Comparison of ENCODE assay signal across 8 mouse cellular contexts in the genomic region with DNA sequence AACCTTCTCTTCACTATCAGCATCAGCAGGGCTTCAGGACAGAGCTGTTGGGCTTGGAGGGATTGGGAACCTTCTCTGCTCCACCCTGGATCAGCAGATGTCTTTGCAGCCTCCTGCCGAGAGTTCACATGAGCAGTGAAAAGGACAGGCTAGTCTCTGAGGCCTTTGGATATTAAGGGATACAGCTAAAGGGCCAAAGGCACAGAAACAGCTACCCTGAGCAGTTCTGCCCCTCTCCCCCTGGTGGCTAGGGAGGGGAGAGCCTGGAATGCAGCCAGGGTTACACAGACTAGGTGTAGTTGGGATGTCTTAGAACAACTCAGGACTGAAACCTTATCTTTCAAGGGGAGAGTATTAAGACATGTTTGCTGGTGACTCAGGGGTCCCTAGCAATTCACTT. TPM values are rescaled to one million over a fixed set of nuclear protein-coding genes. Genes with fewer than 3 reads are reported as not detected.
DNase-seq lines count a peak whose midpoint lies in the region; TF ChIP-seq lines count a peak whose summit lies in the region.

No protein-coding gene starts in this region.

- no peak for TF ChIP-seq EP300 in CH12.LX (IDR thresholded peaks at IDR 0.05; ENCODE audit: low read length)

- no peaks in the 10 kb centered on the region for H3K79me2 ChIP-seq in CH12.LX (replicated peaks; ENCODE audit: control insufficient read depth, extremely low read depth, insufficient read depth, poor library complexity, severe bottlenecking)

- in situ Hi-C loops in CH12.LX (cut with MboI; ENCODE audit: low pct_ligation_motif_present, low pct_unique_long_range_greater_than_20kb, low sequenced_read_pairs): no loop called here

- no peaks in the 10 kb centered on the region for H3K27me3 ChIP-seq in CH12.LX (replicated peaks)

- peak; percentile 70 for DNase-seq in embryo, embryonic 10 days (ENCODE audit: low spot score)
- no peak for DNase-seq in embryo, embryonic 9.5 days (ENCODE audit: extremely low spot score)
- no peak for DNase-seq in left cerebral cortex, adult 2 months (ENCODE audit: extremely low spot score in 1 of 2, low spot score in 2 of 2)
- no peak for DNase-seq in left cerebral cortex, adult 11 months (ENCODE audit: low spot score)
- DNase-seq in CH12.LX (ENCODE audit: extremely low read depth): no peak
- peak; percentile 66 to 69 for DNase-seq in cerebellum, postnatal 25 days
- DNase-seq in frontal cortex, postnatal 14 days (ENCODE audit: low spot score in 2 of 2): no peak
- DNase-seq in gastrocnemius, postnatal 25 days: no peak

- TF ChIP-seq RAD21 in CH12.LX (IDR thresholded peaks at IDR 0.05; ENCODE audit: low read depth, low read length): peak; percentile 1

- H3K9ac ChIP-seq in CH12.LX (ENCODE audit: insufficient read depth, low read depth): no peak overlapping the region

- peak; percentile 44 for TF ChIP-seq CTCF in left cerebral cortex, adult 2 months (IDR thresholded peaks at IDR 0.05)
- TF ChIP-seq CTCF in CH12.LX (conservative IDR thresholded peaks at IDR 0.05 in 1 of 2, IDR thresholded peaks at IDR 0.05 in 1 of 2; ENCODE audit: low read depth in 2 of 2, low read length in 2 of 2): peak; percentile 62 to 66; a peak in 3 of 4 replicates

- intact Hi-C loops in left cerebral cortex, adult 2 months (cut with DNase I): no loop called here

- peaks cover 3 to 23% of the 10 kb centered on the region in 2 experiments for H3K4me1 ChIP-seq in CH12.LX (ENCODE audit: control insufficient read depth in 1 of 2, insufficient read depth in 2 of 2)

- dilution Hi-C loops in CH12.LX (cut with MboI; ENCODE audit: extremely low pct_ligation_motif_present, extremely low pct_unique_long_range_greater_than_20kb, low sequenced_read_pairs): no loop called here

- H3K4me3 ChIP-seq in left cerebral cortex, adult 2 months: no peak overlapping the region
- H3K4me3 ChIP-seq in CH12.LX (replicated peaks in 1 of 3; ENCODE audit: low read depth in 2 of 3, low read length in 2 of 3, poor library complexity in 1 of 3): no peak overlapping the region

- H3K36me3 ChIP-seq in CH12.LX (replicated peaks in 1 of 2; ENCODE audit: control insufficient read depth in 1 of 2, insufficient read depth in 1 of 2, low read length in 1 of 2): peaks cover 3 to 72% of the 10 kb centered on the region in 2 experiments

- TF ChIP-seq POLR2A in CH12.LX (IDR thresholded peaks at IDR 0.05; ENCODE audit: low read depth, low read length): no peak

- H3K27ac ChIP-seq in left cerebral cortex, adult 2 months: peak overlapping the region; percentile 16; the same call in 1 of the 2 replicates
- no peak overlapping the region for H3K27ac ChIP-seq in CH12.LX (ENCODE audit: insufficient read depth, low read depth)

- no peak overlapping the region for H3K4me2 ChIP-seq in CH12.LX (ENCODE audit: insufficient read depth, low read depth, poor library complexity, severe bottlenecking)

- H3K9me3 ChIP-seq in CH12.LX (replicated peaks; ENCODE audit: low read length): no peaks in the 10 kb centered on the region

TF ChIP-seq in CH12.LX, 34 proteins besides CTCF, POLR2A, EP300 and RAD21:
- TF ChIP-seq MAX (IDR thresholded peaks at IDR 0.05; ENCODE audit: low read length) (no peak), SMC3 (IDR thresholded peaks at IDR 0.05; ENCODE audit: low read depth, low read length) (peak; percentile 34), E2F4 (IDR thresholded peaks at IDR 0.05; ENCODE audit: insufficient replicate concordance, low read depth, low read length) (no peak), JUN (IDR thresholded peaks at IDR 0.05; ENCODE audit: insufficient read depth, low read depth, low read length) (no peak)

RNA-seq across cellular contexts. Expression of a gene that starts 10.7 kb away (rescaled TPM):
- under 1 TPM; 0.40 to 0.66 TPM for total RNA-seq in left cerebral cortex, adult 2 months (2021)
- 0.25 and 0.42 TPM in 2 replicates for total RNA-seq in CH12.LX (2012; rRNA removed)
- 0.26 and 0.66 TPM in 2 replicates for total RNA-seq in CH12.LX (2014; rRNA removed)
- polyA plus RNA-seq in CH12.LX (2012; ENCODE audit: insufficient read length, low read depth): 0.79 and 1.4 TPM in 2 replicates
- not detected for total RNA-seq in gastrocnemius, postnatal 25 days (2021)

RNA-seq across cellular contexts. Expression of a gene that starts 18.8 kb away (rescaled TPM):
- total RNA-seq in left cerebral cortex, adult 2 months (2021): 10 to 100 TPM; 66.1 to 77.5 TPM
- total RNA-seq in CH12.LX (2012; rRNA removed): 2.7 and 3.1 TPM in 2 replicates
- total RNA-seq in CH12.LX (2014; rRNA removed): 1.0 and 1.2 TPM in 2 replicates
- 45.2 and 59.9 TPM in 2 replicates for polyA plus RNA-seq in CH12.LX (2012; ENCODE audit: insufficient read length, low read depth)
- 10 to 100 TPM; 17.0 to 77.5 TPM for total RNA-seq in gastrocnemius, postnatal 25 days (2021)

RNA-seq across cellular contexts. Expression of a gene that starts 45.5 kb away (rescaled TPM):
- 1 to 10 TPM; 2.6 to 3.0 TPM for total RNA-seq in left cerebral cortex, adult 2 months (2021)
- total RNA-seq in CH12.LX (2012; rRNA removed): 0.17 and 0.21 TPM in 2 replicates
- 0.07 and 0.28 TPM in 2 replicates for total RNA-seq in CH12.LX (2014; rRNA removed)
- polyA plus RNA-seq in CH12.LX (2012; ENCODE audit: insufficient read length, low read depth): 1.6 and 1.8 TPM in 2 replicates
- total RNA-seq in gastrocnemius, postnatal 25 days (2021): 10 to 100 TPM in 1 of 2 experiments, 1 to 10 TPM in 1; 9.5 to 15.2 TPM

RNA-seq across cellular contexts. Expression of a gene that starts 48.6 kb away (rescaled TPM):
- total RNA-seq in left cerebral cortex, adult 2 months (2021): 10 to 100 TPM; 85.5 to 93.0 TPM
- total RNA-seq in CH12.LX (2012; rRNA removed) (80.0 and 97.9 TPM in 2 replicates), CH12.LX (2014; rRNA removed) (135 and 148 TPM in 2 replicates)
- polyA plus RNA-seq in CH12.LX (2012; ENCODE audit: insufficient read length, low read depth): 263 and 271 TPM in 2 replicates
- 10 to 100 TPM; 31.4 to 32.3 TPM for total RNA-seq in gastrocnemius, postnatal 25 days (2021)

Comparison
In these comparisons a context has a peak if more than half of its experiments do, and no peak if none do; other contexts are left out.
1. DNase-seq: peak in embryo, embryonic 10 days (single experiment) and cerebellum, postnatal 25 days (2 of 2); none in embryo, embryonic 9.5 days (single experiment), left cerebral cortex, adult 2 months (0 of 2), left cerebral cortex, adult 11 months (single experiment), CH12.LX (single experiment), frontal cortex, postnatal 14 days (0 of 2) and gastrocnemius, postnatal 25 days (single experiment).
2. RNA of a gene that starts 18.8 kb away (total RNA-seq): 66.1 to 77.5 TPM in left cerebral cortex, adult 2 months and 17.0 to 77.5 TPM in gastrocnemius, postnatal 25 days; 1.0 to 3.1 TPM in CH12.LX; every median in the first group is over 4 times any median in the second.